8 mouse cellular contexts compared by ENCODE assay signal in the genomic region with DNA sequence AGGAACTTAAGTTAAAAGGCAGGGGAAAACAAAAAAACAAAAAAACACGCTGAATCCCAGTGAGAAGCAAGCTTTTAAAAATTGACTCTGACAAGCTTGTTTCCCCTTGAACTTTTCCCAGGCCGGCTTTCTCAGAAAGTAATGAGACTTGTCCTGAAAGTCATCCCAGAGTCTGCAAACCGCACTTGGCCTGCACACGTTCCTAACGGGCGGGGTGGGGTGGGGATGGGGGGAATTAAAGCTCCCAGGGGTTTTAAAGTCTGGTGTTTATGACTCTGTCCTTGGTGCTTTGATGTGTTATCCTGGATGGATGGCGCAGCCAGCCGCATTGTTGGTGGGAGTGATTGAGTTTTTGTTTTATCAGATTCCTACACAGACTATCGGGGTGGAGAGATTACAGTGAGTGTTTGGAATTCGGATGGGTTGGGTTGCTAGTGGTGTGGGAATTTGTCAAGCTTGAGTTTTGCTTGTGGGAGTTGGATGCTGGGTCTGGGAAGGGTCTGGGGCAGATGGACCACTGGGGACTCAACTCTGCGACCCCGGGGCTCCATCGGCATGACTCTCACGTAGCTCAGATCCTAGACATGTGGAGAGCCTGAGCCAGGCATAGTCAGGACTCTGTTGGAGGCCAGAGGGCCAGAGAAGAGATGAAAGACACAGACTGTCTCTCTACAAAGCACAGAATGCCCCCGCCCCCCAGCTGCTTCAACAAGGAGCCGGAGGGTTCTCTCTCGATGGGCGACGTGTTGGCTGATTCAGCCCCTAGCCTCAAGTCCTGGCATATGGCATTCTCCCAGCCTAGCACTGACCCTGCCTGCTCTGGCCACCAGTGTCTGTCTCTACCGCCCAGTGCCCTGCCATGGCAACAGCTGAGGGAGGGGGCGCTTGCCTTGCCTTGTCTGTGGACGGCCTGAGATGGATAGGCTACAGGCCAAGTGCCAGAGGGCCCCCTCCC.
DNase-seq lines count a peak whose midpoint lies in the region; ATAC-seq and TF ChIP-seq lines count a peak whose summit lies in the region.

No protein-coding gene starts in this region.

- no peak overlapping the region for H3K27ac ChIP-seq in stomach, embryonic 15.5 days

- TF ChIP-seq POLR2A in lung, adult 2 months (IDR thresholded peaks at IDR 0.05; ENCODE audit: borderline replicate concordance, extremely low read depth, low read depth, low read length): no peak

- H3K4me2 ChIP-seq in stomach, embryonic 15.5 days: no peak overlapping the region

- H3K9ac ChIP-seq in stomach, embryonic 15.5 days: no peak overlapping the region

- no peak for TF ChIP-seq CTCF in lung, adult 2 months (IDR thresholded peaks at IDR 0.05; ENCODE audit: insufficient read depth, low read length)

- H3K9me3 ChIP-seq in stomach, embryonic 15.5 days: no peaks in the 10 kb centered on the region

- no peaks in the 10 kb centered on the region for H3K27me3 ChIP-seq in stomach, embryonic 15.5 days (replicated peaks)

- H3K4me1 ChIP-seq in lung, adult 2 months (ENCODE audit: control insufficient read depth, insufficient read depth, low read length): peaks cover 12% of the 10 kb centered on the region
- peaks cover 5% of the 10 kb centered on the region; the same call in 1 of the 2 replicates for H3K4me1 ChIP-seq in stomach, embryonic 15.5 days

- intact Hi-C loops in gastrocnemius, postnatal 14 days (cut with DNase I; ENCODE audit: low total_unique reads): no loop called here

- no peaks in the 10 kb centered on the region for H3K36me3 ChIP-seq in stomach, embryonic 15.5 days

- 28% methylated on average over 22 of the region's 22 CpGs for WGBS in lung, adult 2 months
- 32% methylated on average over 22 of the region's 22 CpGs for WGBS in stomach, embryonic 15.5 days

- peak; percentile 52 for DNase-seq in retina, postnatal 1 day
- no peak for DNase-seq in retina, embryonic 14.5 days (ENCODE audit: low spot score)
- peak; percentile 77 to 86 for DNase-seq in cerebellum, postnatal 10 days
- peak; percentile 15 for DNase-seq in gastrocnemius, postnatal 14 days
- peak; percentile 9 for DNase-seq in lung, adult 2 months
- DNase-seq in MN1 (ENCODE audit: low spot score): no peak
- no peak for DNase-seq in layer of hippocampus, postnatal 25 days (ENCODE audit: extremely low spot score in 1 of 2, low spot score in 1 of 2)

- peak; percentile 35; the same call in 1 of the 2 replicates for ATAC-seq in stomach, embryonic 15.5 days (ENCODE audit: insufficient read depth, low FRiP score, low read depth)

- no peak overlapping the region for H3K4me3 ChIP-seq in lung, adult 2 months (replicated peaks; ENCODE audit: extremely low read depth, low read depth, low read length)
- no peak overlapping the region for H3K4me3 ChIP-seq in stomach, embryonic 15.5 days (replicated peaks)

Comparison
In these comparisons a context has a peak if more than half of its experiments do, and no peak if none do; other contexts are left out.
1. DNase-seq: peak in retina, postnatal 1 day (single experiment), cerebellum, postnatal 10 days (2 of 2), gastrocnemius, postnatal 14 days (single experiment) and lung, adult 2 months (single experiment); none in retina, embryonic 14.5 days (single experiment), MN1 (single experiment) and layer of hippocampus, postnatal 25 days (0 of 2).